Mouse (Mus musculus): ENCODE results near the gene Med12l.
"Not testable (repeated sequence)": the region's sequence is repeated elsewhere in the genome, so short reads cannot be mapped to it uniquely, and the experiment has no call there.

Gene Med12l

DNA sequence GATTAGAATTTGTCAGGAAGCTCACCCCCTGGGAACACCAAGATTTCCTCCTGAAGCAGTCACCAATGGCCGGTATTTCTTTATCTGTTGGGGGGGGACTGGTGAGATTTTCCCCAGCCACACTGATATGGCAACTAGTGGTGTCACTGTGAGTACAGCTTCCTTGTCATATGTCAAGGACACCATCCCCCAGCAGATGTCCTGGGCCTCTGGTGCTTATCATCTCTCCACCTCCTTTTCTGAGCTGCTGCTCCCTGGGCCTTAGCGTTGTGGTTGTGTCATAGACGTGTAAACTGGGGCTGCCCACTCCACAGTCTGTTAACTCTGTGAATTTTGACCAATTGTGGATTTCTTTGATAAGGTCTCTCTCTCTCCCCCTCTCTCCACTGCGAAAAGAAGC lies 98.8 kb downstream of the Med12l start:
- DNase-seq, result no peak

DNA sequence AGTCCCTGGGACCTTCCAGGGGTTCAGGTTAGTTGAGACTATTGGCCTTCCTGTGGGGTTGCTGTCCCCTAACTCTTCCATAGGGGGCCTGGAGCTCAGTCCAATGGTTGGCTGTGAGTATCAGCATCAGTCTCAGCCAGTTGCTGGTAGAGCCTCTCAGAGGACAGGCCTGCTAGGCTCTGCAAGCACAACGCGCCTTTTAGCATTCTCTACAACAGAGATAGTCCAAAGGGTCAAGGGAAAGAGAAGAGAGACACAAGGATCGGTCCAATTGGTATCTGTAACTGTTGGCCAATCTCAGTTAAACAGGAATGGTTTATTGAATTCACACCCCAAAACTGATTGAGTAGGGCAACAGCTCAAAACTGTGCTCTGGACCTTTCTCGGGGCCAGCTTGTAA lies 101.8 kb downstream of the Med12l start:
- DNase-seq, result no peak

DNA sequence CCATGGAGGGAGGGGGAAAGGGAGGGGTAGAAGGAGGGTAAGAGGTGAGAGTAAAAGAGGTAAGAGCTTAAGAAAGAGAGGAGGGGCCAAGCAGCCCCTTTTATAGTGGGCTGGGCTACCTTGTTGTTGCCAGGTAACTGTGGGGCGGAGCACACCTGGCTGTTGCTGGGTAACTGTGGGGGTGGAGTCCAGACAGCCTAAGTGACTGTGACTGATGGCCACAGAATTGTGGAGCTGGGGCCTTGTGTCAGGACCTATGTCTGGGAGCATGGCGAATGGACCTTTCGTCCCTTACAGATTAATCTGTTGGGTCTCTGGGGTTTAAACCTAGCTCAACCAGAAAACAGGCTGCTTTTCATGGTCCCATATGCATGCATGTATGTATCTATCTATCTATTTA lies 104.2 kb downstream of the Med12l start:
- DNase-seq, result not testable (repeated sequence)

DNA sequence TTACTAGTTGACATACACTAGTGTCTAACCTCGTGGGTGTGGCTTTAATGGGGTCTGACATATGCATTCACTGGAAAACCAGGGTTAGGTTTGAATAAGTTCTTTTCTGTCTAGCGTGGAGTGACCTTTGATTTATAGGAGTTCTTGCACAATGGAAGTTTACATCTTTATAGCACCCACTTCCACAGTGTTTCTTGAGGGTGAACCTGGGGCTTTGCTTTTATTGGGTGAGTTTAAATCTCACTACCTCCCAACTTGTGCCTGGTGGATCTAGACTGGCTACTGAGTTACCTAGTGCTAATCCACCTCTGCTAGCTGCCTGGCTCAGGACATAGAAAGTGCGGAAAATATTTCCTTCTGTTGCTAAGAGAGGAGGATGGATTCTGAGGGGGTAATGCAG lies 106.3 kb downstream of the Med12l start:
- no peak for DNase-seq

DNA sequence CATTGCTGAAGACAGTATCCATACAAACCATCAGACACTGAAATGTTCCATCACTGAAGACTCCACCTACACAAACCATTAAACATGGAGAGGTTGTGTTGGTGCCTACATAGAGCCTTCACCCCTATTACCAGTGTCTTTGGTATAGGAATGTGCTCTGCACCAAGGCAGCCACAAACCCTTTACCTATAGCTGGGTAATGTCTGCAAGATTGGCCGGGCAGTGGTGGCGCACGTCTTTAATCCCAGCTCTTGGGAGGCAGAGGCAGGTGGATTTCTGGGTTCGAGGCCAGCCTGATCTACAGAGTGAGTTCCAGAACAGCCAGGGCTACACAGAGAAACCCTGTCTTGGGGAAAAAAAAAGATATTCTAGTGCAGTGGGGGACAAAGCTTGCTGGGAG lies 107.7 kb downstream of the Med12l start:
- not testable (repeated sequence) for DNase-seq

DNA sequence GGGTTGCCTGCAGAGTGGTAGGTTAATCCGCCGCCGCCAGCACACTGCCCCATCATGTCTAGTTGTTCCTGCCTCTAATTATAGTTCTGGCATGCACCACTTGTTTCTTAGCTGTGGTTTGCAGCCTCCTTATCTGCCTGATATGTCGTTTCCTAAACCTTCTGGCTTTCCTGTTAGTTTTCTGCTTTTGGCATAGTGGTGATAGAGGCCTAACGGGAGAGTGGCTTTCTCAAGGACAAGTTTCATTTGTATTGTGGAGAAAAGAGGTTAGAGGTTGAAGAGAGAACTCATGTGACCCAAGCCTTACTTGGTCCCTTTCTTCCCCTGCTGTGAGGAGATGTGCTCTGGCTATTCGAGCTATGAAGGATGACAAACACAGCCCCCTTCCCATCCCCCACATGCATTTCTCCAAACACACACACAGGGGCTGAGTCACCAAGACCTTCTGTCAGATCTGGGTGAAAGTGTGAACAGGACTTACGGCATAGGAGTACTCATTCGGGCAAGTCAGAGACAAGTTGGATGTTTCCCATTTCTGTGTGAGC lies 108.4 kb downstream of the Med12l start:
- no peak for DNase-seq

DNA sequence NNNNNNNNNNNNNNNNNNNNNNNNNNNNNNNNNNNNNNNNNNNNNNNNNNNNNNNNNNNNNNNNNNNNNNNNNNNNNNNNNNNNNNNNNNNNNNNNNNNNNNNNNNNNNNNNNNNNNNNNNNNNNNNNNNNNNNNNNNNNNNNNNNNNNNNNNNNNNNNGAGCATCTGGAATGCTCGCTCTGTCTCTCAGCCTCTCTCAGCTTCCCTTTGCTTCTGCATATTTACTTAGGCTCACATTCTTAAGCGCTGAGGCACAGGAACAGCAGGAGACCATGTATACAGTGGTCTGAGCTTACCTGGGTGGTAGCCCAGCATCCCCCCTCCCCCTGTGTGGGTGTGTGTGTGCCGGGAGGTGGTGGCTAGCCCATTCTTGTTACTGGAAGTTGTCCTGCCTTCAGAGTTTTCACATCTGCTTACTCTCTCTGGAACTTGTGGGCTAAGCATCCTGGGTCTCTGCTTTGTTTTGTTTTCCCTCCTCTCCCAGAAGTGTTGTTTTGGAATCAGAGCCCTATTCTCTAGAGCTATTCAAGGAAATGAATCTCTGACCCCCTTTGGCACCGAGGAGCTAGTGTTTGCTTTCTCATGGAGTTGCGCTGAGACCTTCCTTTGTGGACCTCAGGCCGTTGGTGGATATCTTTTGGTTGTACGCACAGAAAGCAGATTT lies 115.6 kb downstream of the Med12l start:
- no peak for DNase-seq

DNA sequence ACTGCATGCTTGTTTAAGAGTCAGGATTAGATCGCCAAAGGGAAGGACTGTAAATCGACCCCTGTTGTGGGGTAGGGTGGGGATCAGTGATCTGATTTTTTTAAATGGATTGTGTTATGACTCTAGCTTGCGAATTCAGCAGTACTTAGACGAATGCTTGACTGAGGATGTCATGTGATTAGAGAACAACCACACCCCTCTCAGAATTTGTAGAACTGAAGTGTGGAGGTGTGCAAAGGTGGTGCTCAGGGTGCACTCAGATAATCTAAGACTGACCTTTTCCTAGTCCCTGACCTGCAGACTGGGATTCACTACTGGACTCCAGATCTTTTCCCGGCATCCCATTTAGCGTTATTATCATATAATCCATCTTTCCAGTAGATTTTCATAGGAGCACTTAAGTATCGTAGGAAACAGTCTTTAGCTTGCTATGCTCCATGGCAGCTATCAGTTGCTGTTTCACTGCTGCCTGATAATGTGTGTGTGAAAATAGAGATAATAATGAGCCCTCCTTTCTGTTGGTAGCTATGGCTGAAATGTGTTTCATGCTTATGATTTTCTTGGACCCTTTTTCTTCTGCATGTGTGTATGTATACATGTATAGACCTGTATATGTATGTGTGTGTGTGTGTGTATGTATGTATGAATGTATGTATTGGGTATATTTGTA lies 116.3 kb downstream of the Med12l start:
- DNase-seq, result no peak

DNA sequence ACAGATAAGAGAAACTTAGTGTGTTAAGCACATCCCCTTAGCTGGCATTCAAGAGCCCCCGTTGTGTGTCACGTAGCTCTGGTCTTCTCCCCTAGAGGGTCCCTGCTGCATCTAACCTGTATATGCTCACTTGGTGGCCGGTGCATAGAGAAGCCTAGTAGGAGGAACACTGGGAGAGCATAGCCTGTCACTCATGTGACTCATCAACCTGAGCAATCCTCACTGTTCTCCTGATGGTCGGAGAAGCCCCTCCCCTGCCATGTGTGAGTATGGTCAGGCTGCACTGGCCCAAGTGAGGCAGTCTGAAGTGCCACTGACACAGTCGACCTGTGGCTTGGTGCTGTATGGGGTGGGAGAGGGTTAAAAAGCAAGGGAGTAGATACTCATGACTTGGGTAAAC lies 119.4 kb downstream of the Med12l start:
- DNase-seq, result no peak

DNA sequence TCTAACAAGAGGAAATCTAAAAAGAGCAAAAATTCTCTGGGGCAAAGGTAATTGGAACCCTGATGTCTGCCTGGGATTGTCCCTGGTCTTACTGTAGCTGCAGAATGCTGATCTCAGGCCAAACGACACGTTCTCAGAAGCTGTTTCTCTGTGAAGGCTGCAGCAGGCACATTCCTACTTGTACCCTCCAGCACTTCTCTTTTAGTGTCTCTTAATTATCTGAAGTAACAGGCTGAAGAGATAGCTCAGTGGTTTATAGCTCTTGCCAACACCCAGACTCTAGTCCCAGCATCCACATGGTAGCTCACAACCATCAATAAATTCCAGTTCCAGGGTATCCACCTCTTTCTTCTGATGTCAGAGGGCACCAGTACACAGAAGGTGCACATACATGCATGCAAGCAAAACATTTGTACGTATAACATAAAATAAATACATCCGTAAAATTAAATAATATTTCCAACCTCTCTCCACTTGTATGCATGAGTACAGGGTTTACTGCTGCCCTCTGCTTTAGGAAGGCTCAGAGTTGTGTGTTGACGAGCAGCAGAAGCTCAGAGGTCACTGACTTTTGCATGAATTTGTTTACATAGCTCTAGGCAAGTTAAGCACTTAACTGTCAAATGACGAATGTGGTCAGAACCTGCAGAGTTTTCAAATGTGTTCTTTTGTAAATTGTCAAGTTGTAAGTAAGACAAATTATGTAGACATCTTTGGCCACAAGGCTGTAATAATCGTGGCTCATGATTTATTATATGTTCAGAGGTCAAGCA lies 120.3 kb downstream of the Med12l start:
- no peak for DNase-seq

DNA sequence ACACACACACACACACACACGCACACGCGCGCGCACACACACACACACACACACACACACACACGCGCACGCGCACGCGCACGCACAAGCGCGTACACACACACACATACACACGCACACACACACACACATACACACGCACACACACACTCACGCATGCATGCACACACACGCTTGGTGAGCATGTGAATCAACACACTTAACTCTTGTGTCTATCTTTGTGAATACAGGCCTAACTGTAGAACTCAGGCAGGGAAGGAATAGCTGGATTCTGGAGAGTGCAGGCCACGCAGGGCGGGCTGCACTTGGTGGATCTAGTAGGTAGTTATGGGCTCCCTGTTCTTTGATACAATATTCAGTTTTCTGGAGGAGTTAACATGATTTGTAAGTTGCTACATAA lies 123.1 kb downstream of the Med12l start:
- no peak for DNase-seq

DNA sequence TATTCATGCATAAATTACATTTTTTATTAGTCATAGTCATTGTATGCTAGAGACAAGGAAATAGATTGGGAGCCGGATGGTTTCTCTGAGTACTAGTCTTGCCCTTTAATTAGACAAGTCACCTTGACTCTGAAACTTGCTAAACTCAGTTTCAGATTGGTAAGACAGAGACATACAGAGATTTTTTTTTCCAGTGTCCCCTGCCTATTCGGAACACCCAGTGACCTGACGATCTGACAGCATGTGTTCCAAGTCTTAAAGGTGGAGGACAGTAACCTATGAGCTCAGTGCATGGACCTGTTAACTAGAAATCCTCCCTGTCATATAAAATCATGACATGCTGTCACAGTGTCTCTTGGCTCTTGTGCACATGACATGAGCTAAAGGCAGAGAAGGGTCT lies 123.9 kb downstream of the Med12l start:
- no peak for DNase-seq

DNA sequence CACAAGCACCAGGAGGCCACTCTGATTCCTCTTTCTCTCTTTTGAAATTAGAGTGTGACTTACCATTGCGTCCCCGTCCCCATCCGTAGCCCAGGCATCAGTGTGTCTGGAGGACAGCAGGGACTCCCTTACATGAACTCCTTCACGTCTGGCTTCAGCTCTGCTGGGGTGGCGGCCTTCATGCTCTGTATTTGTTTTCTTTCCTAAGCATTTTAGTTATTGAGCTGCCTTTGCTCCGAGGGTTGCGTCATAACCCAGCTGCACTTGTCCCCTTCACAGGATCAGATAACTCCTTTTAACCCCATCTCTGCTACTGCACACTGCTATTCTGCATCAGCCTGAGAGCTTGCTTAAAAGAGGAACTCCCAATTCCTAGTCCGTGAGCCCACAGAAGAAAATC lies 124.8 kb downstream of the Med12l start:
- DNase-seq, result no peak

DNA sequence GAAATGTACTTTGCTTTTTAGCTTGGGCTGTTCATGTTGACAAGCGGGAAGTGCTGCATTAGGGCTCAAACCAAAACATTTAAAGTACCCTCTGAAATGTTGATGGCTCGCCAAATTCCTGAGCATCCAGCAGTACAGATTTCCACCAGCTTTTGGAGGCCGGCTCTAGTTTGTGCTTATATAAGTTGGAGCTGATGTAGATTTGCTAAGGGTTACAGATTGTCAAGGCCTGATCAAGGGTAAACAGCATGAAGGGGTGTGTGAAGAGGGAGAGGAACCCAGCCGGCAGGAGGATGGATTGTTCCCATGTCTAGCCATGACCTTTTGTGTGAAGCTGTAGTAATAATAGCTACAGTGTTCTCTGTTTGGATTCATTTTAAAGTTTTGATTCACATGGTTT lies 125.5 kb downstream of the Med12l start:
- no peak for DNase-seq

DNA sequence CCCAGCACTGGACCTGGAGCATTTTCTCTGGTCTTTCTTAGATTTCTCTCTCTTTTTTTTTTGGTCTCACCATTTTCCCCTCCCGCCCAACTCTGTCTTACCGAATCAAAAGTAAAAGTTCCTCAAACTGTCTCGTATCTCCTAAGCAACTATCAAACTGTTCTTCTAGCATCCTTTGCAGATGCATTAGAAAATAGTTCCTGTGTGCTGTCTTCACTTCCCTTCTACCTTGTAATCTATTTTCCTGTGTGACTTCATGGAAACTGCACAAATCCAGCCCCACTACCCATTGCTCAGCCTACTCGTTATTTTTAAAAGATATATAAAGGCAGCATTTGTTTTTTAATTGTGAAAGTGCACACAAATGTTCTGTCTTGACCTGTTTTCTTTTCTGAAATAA lies 126.3 kb downstream of the Med12l start:
- DNase-seq, result no peak

DNA sequence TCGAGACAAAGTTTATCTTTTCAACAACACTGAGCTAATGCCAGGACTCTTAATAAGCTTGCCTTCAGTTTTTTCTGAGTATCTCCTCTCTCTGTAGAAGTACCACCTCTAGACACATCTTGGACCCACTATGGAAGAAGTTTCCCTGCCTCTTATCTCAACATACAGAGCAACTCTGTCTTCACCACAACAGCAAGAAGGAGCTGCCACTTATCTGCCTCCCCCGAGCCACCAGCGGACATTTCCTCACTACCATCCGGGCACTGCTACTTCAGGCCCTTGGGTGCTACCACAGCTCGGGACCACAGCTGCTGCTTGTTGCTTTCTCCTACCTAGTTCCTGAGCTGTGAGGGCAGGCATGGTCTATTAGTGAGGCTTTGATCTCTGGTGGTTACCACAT lies 127.6 kb downstream of the Med12l start:
- no peak for DNase-seq

DNA sequence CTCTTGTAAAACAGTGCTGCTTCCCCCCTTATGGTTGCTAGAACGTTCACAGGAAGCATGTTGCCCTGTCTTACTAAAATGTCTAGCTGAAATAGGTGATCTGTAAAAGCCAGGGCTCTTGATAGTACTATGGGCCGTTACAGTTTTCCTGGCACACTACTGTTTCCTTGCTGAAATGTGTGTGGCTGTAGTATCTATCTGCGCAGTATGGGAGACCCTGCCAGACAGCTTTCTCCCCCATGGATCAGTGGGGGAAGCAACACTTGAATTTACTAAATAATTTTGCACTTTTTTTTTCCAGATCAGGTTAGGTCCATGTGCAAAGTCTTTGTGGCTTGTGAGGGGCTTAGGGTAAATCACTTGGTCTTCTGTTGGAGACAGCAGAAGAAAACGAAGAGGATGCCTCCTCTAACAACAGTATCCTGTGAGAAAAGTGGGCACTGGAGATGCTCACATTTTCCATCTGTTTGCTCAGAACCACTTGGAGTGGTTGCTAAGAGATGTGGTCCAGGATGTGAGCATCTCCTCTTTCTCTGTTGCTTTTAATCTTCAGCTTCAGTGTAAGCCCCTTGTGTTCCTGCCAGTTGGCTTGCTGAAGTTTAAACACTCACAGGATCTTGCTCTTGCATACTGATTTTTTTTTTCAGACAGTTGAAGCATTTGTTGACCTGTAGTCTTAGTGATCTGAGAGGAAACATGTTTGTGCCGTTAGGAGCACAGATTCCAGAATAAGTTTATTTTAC lies 130.5 kb downstream of the Med12l start:
- no peak for DNase-seq

DNA sequence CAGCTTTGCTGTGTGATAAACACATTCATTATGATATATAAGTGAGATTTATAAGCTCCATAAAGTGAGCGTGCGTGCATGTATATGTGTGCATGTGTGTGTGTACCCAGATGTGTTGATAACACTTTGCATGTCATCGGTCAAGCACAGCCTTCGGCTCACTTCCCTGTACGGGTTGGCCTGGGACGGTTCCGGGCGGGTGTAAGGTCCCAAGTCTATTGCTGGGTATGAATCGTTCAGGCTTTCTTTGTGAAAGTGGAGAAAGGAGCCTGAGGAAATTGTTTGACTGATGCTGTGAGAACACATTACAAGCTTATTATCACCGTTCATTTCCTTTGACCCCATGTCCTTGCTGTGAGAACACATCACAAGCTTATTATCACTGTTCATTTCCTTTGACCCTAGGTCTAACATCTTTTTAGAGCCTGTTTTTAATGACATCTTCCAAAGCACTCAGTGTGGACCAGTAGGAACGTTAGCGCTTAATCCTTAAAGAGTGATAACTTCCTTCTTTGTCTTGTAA lies 133.4 kb downstream of the Med12l start:
- no peak for DNase-seq

DNA sequence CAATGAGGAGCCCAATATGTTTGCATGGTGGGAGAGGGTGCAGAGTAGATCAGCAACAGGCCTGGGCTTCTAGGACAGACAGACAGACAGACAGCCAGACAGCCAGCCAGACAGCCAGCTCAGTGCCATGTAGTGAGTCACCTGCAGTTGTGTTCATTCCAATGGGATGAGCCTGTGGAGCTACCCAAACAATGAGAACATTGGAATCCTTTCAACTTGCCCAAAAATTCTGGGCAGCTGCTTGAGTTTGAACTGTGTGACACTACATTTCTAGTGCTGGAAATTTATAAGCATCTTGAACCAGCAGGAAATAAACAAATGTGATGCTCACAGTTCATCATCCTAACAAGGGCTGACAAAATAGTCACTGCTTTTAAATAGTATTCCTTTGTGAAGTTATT lies 134.0 kb downstream of the Med12l start:
- DNase-seq, result no peak

DNA sequence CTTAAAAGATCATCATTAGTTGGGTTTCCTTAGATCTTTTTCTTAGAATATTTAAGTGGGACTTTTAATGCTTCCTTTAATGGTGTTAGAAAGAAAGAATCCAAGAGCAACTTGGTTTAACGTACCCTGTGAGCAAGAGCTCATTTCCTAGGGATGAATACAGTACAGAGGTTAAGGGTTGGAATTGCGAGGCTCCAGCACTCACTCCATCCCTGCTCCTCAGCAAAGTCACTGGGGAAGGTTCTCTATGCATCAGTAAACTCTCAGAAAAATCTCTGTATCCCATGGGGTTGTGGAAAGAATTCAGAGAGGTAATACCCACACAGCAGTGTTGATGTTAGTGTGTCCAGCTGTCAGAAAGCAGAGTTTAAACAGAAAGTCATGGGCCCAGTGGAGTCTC lies 134.5 kb downstream of the Med12l start:
- no peak for DNase-seq

DNA sequence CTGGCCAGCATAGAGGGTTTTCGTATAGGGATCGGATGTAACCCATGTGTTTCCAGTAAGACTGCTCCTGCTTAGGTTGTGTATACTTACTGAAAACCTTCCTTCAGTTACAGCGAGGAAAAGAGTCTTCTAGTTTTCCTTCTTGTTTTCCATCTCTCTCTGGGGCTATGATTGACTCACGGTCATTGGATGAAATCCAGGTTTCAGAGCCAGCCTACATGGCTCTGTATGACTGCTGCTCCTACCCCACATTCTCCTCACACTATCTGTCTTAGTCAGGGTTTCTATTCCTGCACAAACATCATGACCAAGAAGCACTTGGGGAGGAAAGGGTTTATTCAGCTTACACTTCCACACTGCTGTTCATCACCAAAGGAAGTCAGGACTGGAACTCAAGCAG lies 135.3 kb downstream of the Med12l start:
- not testable (repeated sequence) for DNase-seq

DNA sequence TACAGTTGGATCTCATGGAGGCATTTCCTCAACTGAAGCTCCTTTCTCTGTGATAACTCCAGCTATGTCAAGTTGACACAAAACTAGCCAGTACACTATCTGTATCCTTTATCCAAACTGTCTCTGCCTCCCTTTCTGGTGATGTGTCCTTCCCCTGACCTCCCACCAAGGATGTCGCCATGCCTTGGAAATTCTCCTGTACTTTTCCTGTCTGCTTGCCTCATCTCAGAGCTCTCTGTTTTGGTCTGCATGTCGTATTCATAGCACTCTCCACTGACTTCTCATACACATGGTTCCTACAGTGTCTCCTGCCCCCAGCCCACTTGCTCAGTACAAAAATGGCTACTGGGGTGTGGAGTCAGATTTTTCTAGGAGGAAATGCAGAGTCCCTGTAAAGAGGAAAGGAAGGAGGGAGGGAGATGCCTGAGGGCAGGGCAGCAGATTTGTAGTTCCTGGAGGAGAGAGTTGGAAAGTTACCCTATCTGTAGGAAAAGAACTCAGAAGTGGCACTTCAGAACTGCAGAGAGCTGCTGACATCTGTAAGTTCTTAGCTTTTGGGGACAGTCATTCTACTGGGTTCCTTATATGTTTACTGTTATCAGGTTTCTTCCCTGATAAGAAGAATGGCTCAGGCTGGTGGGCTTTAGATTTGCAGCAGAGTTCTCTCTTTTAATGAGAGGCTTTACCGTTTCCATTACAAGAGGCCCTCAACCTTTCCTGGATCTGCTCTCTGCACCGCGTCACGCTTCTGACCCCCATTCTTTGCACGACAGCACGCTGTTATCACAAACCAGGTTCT lies 136.1 kb downstream of the Med12l start:
- DNase-seq, result no peak
